Mouse (Mus musculus): ENCODE data around the gene Ttll10.

- TF ChIP-seq POLR2A (IDR thresholded peaks at IDR 0.05; ENCODE audit: extremely low read depth, insufficient read depth, low read length) (no peak), CTCF (IDR thresholded peaks at IDR 0.05; ENCODE audit: extremely low read depth, insufficient read depth, low read length) (no peak)
These were observed 40.2 kb upstream of the Ttll10 start for GRCm38 (mm10) chr4:156099427-156099826.

Data from cortical plate, adult 2 months (tissue).